Mouse (Mus musculus): ENCODE measurements around the gene Tmem107. TPM values are rescaled to one million over a fixed set of nuclear protein-coding genes. Genes with fewer than 3 reads are reported as not detected.

Tmem107 gene
- polyA plus RNA-seq, 1 experiment, result 41.7 TPM

GRCm38 (mm10) chr11:69075764-69076479 is 5.3 kb downstream of the Tmem107 start:
- TF ChIP-seq CTCF (conservative IDR thresholded peaks at IDR 0.05; ENCODE audit: insufficient read depth, insufficient read length, low read depth, low read length), result no peak
- TF ChIP-seq POLR2A (IDR thresholded peaks at IDR 0.05; ENCODE audit: low read depth, low read length), result no peak
- no peak overlapping the region for H3K4me3 ChIP-seq (ENCODE audit: insufficient read depth, low read depth, low read length)
- DNase-seq, result no peak
- H3K27me3 ChIP-seq (replicated peaks; ENCODE audit: control insufficient read depth, insufficient read depth, low read length), result no peaks in the 10 kb centered on the region
- 68% methylated on average over 9 of the region's 9 CpGs for WGBS
- no peak overlapping the region for H3K27ac ChIP-seq (ENCODE audit: insufficient read depth, low read depth, low read length)
- H3K36me3 ChIP-seq (ENCODE audit: control insufficient read depth, insufficient read depth, low read length), result no peaks in the 10 kb centered on the region
- peaks cover 11% of the 10 kb centered on the region; the same call in 1 of the 2 replicates for H3K4me1 ChIP-seq (ENCODE audit: control insufficient read depth, insufficient read depth, low read length)

- Histone ChIP-seq H3K4me1 (ENCODE audit: control insufficient read depth, insufficient read depth, low read length) (peaks cover 6% of the 10 kb centered on the region; the same call in 1 of the 2 replicates), H3K27me3 (replicated peaks; ENCODE audit: control insufficient read depth, insufficient read depth, low read length) (no peaks in the 10 kb centered on the region), H3K27ac (ENCODE audit: insufficient read depth, low read depth, low read length) (no peak overlapping the region), H3K36me3 (ENCODE audit: control insufficient read depth, insufficient read depth, low read length) (no peaks in the 10 kb centered on the region), H3K4me3 (ENCODE audit: insufficient read depth, low read depth, low read length) (no peak overlapping the region)
- TF ChIP-seq CTCF (conservative IDR thresholded peaks at IDR 0.05; ENCODE audit: insufficient read depth, insufficient read length, low read depth, low read length) (no peak), POLR2A (IDR thresholded peaks at IDR 0.05; ENCODE audit: low read depth, low read length) (no peak)
- WGBS, result 72% methylated on average over 5 of the region's 5 CpGs
- DNase-seq, result no peak
Observed at GRCm38 (mm10) chr11:69076572-69076971, 6.0 kb downstream of the Tmem107 start.

DNA sequence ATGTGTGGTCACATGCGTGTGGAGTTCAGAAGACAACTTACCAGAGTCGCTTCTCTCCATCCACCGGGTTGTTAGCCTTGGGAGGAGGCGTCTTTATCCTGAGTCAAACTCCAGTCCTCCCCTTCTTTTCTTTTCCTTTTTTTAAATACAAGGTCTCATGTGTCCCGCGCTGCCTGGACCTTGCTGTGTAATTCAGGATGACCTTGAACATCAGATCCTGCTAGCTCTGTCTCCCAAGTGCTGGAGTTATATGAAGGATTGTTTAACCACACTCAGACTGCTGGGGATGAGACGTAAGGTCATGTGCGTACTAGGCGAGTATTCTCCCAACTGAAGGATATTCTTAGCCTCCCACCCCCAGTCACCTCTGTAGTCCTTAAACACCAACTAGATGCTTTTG is 6.7 kb downstream of the Tmem107 start:
- peaks cover 3% of the 10 kb centered on the region; the same call in 1 of the 2 replicates for H3K4me1 ChIP-seq (ENCODE audit: control insufficient read depth, insufficient read depth, low read length)
- no peaks in the 10 kb centered on the region for H3K27me3 ChIP-seq (replicated peaks; ENCODE audit: control insufficient read depth, insufficient read depth, low read length)
- TF ChIP-seq POLR2A (IDR thresholded peaks at IDR 0.05; ENCODE audit: low read depth, low read length) (no peak), CTCF (conservative IDR thresholded peaks at IDR 0.05; ENCODE audit: insufficient read depth, insufficient read length, low read depth, low read length) (no peak)
- no peak for DNase-seq
- H3K27ac ChIP-seq (ENCODE audit: insufficient read depth, low read depth, low read length), result no peak overlapping the region
- no peak overlapping the region for H3K4me3 ChIP-seq (ENCODE audit: insufficient read depth, low read depth, low read length)
- H3K36me3 ChIP-seq (ENCODE audit: control insufficient read depth, insufficient read depth, low read length), result no peaks in the 10 kb centered on the region
- 80% methylated on average over 9 of the region's 9 CpGs for WGBS

- no peak for DNase-seq
- H3K27me3 ChIP-seq (replicated peaks; ENCODE audit: control insufficient read depth, insufficient read depth, low read length), result no peaks in the 10 kb centered on the region
- 81% methylated on average over 6 of the region's 6 CpGs for WGBS
Observed at GRCm38 (mm10) chr11:69078041-69078440, 7.4 kb downstream of the Tmem107 start.

DNA sequence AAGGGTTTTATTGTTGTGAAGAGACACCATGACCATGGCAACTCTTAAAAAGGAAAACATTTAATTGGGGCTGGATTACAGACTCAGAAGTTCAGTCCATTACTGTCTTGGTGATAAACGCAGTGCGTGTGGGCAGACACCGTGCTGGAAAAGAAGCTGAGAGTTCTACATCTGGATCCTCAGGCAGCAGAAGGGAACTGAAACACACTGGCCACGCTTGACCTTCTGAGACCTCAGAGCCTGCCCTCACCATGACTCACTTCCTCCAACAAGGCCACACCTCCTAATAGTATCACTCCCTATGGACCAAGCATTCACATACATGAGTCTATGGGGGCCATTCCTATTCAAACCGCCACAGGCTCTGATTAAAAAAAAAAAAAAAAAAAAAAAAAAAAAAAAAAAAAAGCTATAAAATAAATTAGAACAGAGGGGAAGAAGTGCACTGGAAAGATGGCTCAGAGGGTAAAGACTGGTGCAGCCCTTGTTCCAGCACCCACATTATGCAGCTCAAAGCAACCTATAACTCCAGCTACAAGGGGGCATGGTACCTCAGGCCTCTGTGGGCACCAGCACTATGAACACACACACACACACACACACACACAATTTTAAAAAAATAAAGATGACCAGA is 8.3 kb downstream of the Tmem107 start:
- no peak overlapping the region for H3K27ac ChIP-seq (ENCODE audit: insufficient read depth, low read depth, low read length)
- no peak for DNase-seq
- no peaks in the 10 kb centered on the region for H3K4me1 ChIP-seq (ENCODE audit: control insufficient read depth, insufficient read depth, low read length)
- TF ChIP-seq POLR2A (IDR thresholded peaks at IDR 0.05; ENCODE audit: low read depth, low read length) (no peak), CTCF (conservative IDR thresholded peaks at IDR 0.05; ENCODE audit: insufficient read depth, insufficient read length, low read depth, low read length) (no peak)
- 52% methylated on average over 5 of the region's 5 CpGs for WGBS
- H3K27me3 ChIP-seq (replicated peaks; ENCODE audit: control insufficient read depth, insufficient read depth, low read length), result no peaks in the 10 kb centered on the region
- H3K4me3 ChIP-seq (ENCODE audit: insufficient read depth, low read depth, low read length), result no peak overlapping the region
- no peaks in the 10 kb centered on the region for H3K36me3 ChIP-seq (ENCODE audit: control insufficient read depth, insufficient read depth, low read length)

More at GRCm38 (mm10) chr11:69078041-69078440, 7.4 kb downstream of the Tmem107 start:
- TF ChIP-seq CTCF (conservative IDR thresholded peaks at IDR 0.05; ENCODE audit: insufficient read depth, insufficient read length, low read depth, low read length), result no peak
- no peak for TF ChIP-seq POLR2A (IDR thresholded peaks at IDR 0.05; ENCODE audit: low read depth, low read length)
- no peak overlapping the region for H3K27ac ChIP-seq (ENCODE audit: insufficient read depth, low read depth, low read length)
- peaks cover 3% of the 10 kb centered on the region; the same call in 1 of the 2 replicates for H3K4me1 ChIP-seq (ENCODE audit: control insufficient read depth, insufficient read depth, low read length)
- no peak overlapping the region for H3K4me3 ChIP-seq (ENCODE audit: insufficient read depth, low read depth, low read length)
- no peaks in the 10 kb centered on the region for H3K36me3 ChIP-seq (ENCODE audit: control insufficient read depth, insufficient read depth, low read length)

DNA sequence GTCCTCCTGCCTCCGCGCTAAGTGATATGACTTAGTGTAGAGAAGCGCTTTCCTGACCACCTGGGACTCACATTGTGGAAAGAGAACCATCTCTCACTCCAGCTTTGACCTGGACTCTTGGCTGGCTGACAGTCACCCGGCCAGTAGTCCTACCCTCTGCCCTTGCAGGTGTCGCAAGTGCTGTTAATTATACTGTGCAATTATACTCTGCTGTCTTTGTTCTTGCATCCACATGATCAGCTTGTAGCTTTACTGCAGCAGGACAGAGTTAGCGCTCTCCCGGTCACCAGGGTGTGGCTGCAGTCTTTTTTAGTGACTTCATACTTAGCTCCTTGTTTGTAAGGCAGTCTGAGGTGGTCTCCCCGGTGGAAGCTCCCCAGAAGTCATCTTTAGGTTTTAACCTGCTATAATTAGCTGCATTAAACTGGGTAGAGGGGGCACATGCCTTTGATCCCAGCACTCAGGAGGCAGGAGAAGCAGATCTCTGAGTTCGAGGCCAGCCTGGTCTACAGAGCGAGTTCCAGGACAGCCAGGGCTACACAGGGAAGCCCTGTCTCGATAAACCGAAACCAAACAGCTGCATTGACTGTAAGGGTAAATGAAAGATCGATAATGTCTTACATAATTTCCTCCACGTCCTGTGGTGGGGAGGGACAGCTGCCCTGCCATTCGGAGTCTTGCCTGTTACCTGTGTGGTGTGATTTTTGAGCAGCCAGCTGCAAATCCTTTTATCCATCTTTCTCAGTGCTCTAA is 9.7 kb downstream of the Tmem107 start:
- H3K4me1 ChIP-seq (ENCODE audit: control insufficient read depth, insufficient read depth, low read length), result no peaks in the 10 kb centered on the region
- peak; percentile 49 for DNase-seq
- H3K4me3 ChIP-seq (ENCODE audit: insufficient read depth, low read depth, low read length), result no peak overlapping the region
- TF ChIP-seq CTCF (conservative IDR thresholded peaks at IDR 0.05; ENCODE audit: insufficient read depth, insufficient read length, low read depth, low read length), result no peak
- TF ChIP-seq POLR2A (IDR thresholded peaks at IDR 0.05; ENCODE audit: low read depth, low read length), result no peak
- H3K27ac ChIP-seq (ENCODE audit: insufficient read depth, low read depth, low read length), result no peak overlapping the region
- WGBS, result 77% methylated on average over 15 of the region's 15 CpGs
- no peaks in the 10 kb centered on the region for H3K36me3 ChIP-seq (ENCODE audit: control insufficient read depth, insufficient read depth, low read length)
- no peaks in the 10 kb centered on the region for H3K27me3 ChIP-seq (replicated peaks; ENCODE audit: control insufficient read depth, insufficient read depth, low read length)

DNA sequence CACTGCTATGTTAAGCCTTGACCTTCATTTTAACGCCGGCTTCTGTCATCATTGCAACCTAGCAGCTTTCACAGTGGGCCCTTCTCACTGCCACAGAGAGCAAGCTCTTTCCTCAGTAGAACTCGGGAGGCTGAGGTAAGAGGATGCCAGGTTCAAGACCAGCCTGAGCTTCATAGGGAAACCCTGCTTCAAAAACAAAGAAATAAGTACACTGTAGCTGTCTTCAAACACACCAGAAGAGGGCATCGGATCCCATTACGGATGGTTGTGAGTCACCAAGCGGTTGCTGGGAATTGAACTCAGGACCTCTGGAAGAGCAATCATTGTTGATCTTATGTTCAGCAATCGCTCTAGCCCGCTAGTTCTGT is 10.2 kb downstream of the Tmem107 start:
- no peaks in the 10 kb centered on the region for H3K36me3 ChIP-seq (ENCODE audit: control insufficient read depth, insufficient read depth, low read length)
- H3K4me1 ChIP-seq (ENCODE audit: control insufficient read depth, insufficient read depth, low read length), result no peaks in the 10 kb centered on the region
- 94% methylated on average over 8 of the region's 8 CpGs for WGBS
- H3K27ac ChIP-seq (ENCODE audit: insufficient read depth, low read depth, low read length), result no peak overlapping the region
- no peaks in the 10 kb centered on the region for H3K27me3 ChIP-seq (replicated peaks; ENCODE audit: control insufficient read depth, insufficient read depth, low read length)
- no peak for TF ChIP-seq POLR2A (IDR thresholded peaks at IDR 0.05; ENCODE audit: low read depth, low read length)
- DNase-seq, result no peak
- H3K4me3 ChIP-seq (ENCODE audit: insufficient read depth, low read depth, low read length), result no peak overlapping the region
